Mouse (Mus musculus): Measurements from ENCODE around the gene Trpm5.

GRCm38 (mm10) chr7:143095554-143095907, 1.1 kb upstream of the Trpm5 start:
- TF ChIP-seq EP300 (IDR thresholded peaks at IDR 0.05) (no peak), CTCF (IDR thresholded peaks at IDR 0.05) (no peak)
